Mouse (Mus musculus) limb, embryonic 12.5 days (tissue): ENCODE results near the gene 0610037L13Rik. TPM values are rescaled to one million over a fixed set of nuclear protein-coding genes. Genes with fewer than 3 reads are reported as not detected.
A peak's percentile ranks its signal among the peaks of the same experiment; 100 is the strongest.

Experiments used
- ATAC-seq: fragments of 200-750 bp; cut with Nextera tagmentation; 2 replicates; pipeline ENCODE4 v1.8.0; 2017; ENCODE audit warnings: low read depth, moderate TSS enrichment; ENCODE audit not compliant: insufficient number of reproducible peaks, insufficient read depth, low FRiP score, low TSS enrichment
- H3K27ac ChIP-seq: fragments of 300-500 bp; sonication (generic); 2 replicates; pipeline ENCODE4 v1.5.1; 2016; ENCODE audit warnings: mild to moderate bottlenecking, moderate library complexity
- H3K27me3 ChIP-seq: fragments of 300-500 bp; sonication (generic); 2 replicates; pipeline ENCODE4 v1.6.1; 2016; ENCODE audit warnings: mild to moderate bottlenecking, moderate library complexity
- H3K36me3 ChIP-seq: fragments of 300-500 bp; sonication (generic); 2 replicates; pipeline ENCODE4 v1.6.1; 2016; ENCODE audit warnings: mild to moderate bottlenecking, moderate library complexity
- H3K4me1 ChIP-seq: fragments of 300-500 bp; sonication (generic); replicated peaks from 2 replicates; pipeline ENCODE4 v1.6.1; 2016
- H3K4me2 ChIP-seq: fragments of 300-500 bp; sonication (generic); 2 replicates; pipeline ENCODE4 v1.6.1; 2016; ENCODE audit warnings: mild to moderate bottlenecking, moderate library complexity
- H3K4me3 ChIP-seq: fragments of 300-500 bp; sonication (generic); replicated peaks from 2 replicates; pipeline ENCODE4 v1.5.1; 2016; ENCODE audit warnings: mild to moderate bottlenecking
- H3K9ac ChIP-seq: fragments of 300-500 bp; sonication (generic); replicated peaks from 2 replicates; pipeline ENCODE4 v1.6.1; 2016; ENCODE audit warnings: mild to moderate bottlenecking, moderate library complexity
- H3K9me3 ChIP-seq: fragments of 300-500 bp; sonication (generic); 2 replicates; pipeline ENCODE4 v1.6.1; 2016; ENCODE audit warnings: mild to moderate bottlenecking, moderate library complexity
- WGBS: fragments of 180-500 bp; shearing (Covaris S2); methylation state at CpG from one replicate; pipeline ENCODE4 v1.1.7; 2016; 5-methylcytosine and 5-hydroxymethylcytosine counted together
- polyA plus RNA-seq: library from polyadenylated mRNA; unstranded; fragments of >200 nt; fragmentation: Nextera tagmentation; extraction: Ambion mirVana; gene quantifications from 2 replicates; pipeline ENCODE4 v1.2.1, GENCODE M21; 2016

0610037L13Rik gene
- polyA plus RNA-seq, 1 experiment from 2014 or later = 125 TPM

DNA sequence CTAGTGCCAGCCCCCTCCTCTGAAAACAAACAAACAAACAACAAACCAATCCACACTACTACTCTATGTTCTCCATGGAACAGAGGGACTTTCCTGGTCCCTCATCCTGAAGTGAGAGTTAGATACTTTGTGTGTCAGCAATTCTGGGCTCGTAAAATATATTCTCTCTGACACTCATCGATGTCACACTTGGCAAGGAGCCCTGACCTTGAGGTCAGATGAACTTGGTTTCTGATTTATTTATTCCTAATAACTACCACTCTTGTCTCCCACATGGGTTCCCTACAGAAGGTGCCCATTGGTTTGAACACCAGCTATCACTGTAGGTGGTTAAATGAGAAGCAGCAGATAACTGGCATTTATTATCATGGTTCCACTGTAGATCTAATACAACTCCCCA is 30.7 kb downstream of the 0610037L13Rik start:
- Histone ChIP-seq H3K4me1 (peaks cover 12% of the 10 kb centered on the region), H3K9me3 (no peaks in the 10 kb centered on the region), H3K4me3 (no peak overlapping the region), H3K27me3 (no peaks in the 10 kb centered on the region), H3K27ac (no peak overlapping the region), H3K36me3 (no peaks in the 10 kb centered on the region), H3K9ac (no peak overlapping the region), H3K4me2 (no peak overlapping the region)
- WGBS = 94% methylated on average over 2 of the region's 2 CpGs
- ATAC-seq = no peak

DNA sequence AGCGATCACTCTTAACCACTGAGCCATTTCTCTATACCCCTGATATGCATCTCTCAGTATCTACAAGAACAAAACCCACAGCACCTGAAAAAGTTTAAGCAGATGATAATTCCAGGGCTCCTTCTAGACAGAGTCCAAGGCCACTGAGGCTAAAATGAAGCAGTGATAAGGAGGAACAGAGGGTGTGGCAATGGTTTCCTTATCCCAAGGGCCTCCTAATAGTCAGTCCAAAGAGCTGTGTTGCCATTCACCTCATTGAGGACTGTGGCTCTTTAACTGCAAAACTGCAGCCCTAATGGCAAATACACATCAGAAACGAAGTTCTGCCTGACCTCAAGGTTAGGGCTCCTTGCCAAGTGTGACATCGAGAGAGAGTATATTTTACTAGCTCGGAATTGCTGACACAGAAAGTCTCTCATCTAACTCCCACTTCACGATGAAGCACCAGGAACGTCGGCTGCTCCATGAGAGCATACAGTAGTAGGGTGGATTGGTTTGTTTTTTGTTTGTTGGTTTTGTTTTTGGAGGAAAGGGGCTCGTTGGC is 31.6 kb downstream of the 0610037L13Rik start:
- no peak overlapping the region for H3K4me2 ChIP-seq
- no peaks in the 10 kb centered on the region for H3K9me3 ChIP-seq
- WGBS = 87% methylated on average over 8 of the region's 8 CpGs
- H3K27me3 ChIP-seq = no peaks in the 10 kb centered on the region
- no peak overlapping the region for H3K4me3 ChIP-seq
- H3K4me1 ChIP-seq = peaks cover 12% of the 10 kb centered on the region
- ATAC-seq = no peak
- no peak overlapping the region for H3K27ac ChIP-seq
- no peaks in the 10 kb centered on the region for H3K36me3 ChIP-seq
- H3K9ac ChIP-seq = no peak overlapping the region

DNA sequence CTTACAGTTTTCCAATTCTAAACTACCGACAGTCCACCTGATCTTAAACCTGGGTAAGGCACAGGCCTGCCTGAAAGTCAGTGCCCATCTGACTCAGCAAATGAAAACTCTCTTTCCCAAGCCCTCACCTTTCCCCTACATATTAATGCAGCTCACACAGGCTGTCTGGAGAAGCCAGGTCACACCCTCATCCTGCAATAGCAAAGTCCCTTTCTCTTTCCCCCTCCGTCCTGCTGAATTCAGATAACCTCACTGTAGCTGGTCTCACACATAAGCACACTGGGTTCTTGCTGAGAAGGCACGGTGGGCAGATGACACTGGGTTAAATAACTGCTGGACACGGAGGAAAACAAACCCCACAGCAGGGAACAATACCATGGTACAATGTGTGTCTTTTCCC is 32.3 kb downstream of the 0610037L13Rik start:
- H3K4me1 ChIP-seq = peaks cover 12% of the 10 kb centered on the region
- no peaks in the 10 kb centered on the region for H3K27me3 ChIP-seq
- H3K4me2 ChIP-seq = peak overlapping the region; percentile 79
- no peak for ATAC-seq
- no peak overlapping the region for H3K27ac ChIP-seq
- H3K36me3 ChIP-seq = no peaks in the 10 kb centered on the region
- no peaks in the 10 kb centered on the region for H3K9me3 ChIP-seq
- H3K9ac ChIP-seq = no peak overlapping the region
- H3K4me3 ChIP-seq = no peak overlapping the region
- WGBS = 72% methylated on average over 4 of the region's 4 CpGs

DNA sequence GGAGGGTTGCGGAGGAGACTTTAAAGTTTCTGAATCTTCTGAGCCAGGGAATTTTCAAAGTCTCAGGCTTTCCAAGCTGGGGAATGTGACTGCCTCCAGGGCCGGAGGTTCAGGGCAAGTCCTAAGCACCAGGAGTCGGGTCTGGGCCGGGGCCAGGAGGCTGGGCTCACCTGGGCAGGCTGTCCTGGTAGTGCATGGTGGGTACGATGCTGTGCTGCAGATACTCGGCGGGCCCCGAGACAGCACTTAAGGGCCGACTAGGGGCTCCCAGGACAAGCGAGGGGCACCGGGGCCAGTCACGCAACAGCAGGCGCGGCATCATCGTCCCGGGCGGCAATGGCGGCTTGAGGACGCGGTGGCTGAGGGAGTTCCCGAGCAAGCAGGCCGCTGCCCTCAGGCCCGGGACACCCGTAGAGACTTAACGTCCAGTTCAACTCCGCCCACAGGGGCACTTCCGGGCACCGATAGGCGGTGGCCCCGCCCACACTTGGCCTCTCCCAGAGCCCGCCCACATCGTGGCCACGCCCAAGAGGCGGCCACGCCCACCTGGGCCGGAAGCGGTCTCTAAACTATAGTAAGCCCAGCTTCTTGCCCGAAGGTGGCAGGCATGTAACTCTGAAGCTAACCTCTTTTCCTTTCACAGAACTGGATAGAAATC is 33.7 kb downstream of the 0610037L13Rik start, which contains the start of gene Cpt2:
Gene Cpt2 (minus strand): TSS at position 466 of the 658 bp plus-strand sequence.
- peak within 1 kb of the TSS; percentile 79 for H3K4me2 ChIP-seq
- WGBS = 2% methylated on average over 38 of the region's 38 CpGs
- ATAC-seq = peak; percentile 92

DNA sequence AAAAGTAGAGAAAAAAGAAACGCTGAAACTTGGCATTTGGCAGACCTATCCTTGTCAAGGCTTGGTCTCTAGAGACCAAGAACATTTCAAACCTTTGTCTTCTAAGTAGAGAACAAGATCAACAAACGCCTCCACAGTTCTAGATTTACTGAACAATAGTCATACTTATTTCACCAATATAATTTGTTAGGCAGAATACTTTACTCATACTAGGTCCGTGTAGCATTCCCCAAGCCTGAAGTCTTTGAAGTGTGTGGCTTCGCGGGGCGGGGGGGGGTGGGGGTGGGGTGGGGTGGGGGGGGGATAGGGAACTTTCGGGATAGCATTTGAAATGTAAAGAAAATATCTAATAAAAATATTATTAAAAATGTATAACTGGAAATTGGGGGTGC is 34.2 kb downstream of the 0610037L13Rik start:
- Histone ChIP-seq H3K9me3 (no peaks in the 10 kb centered on the region), H3K9ac (peak overlapping the region; percentile 83), H3K4me3 (peak overlapping the region; percentile 74), H3K4me1 (peaks cover 12% of the 10 kb centered on the region), H3K4me2 (peak overlapping the region; percentile 79), H3K36me3 (no peaks in the 10 kb centered on the region), H3K27ac (peak overlapping the region; percentile 80; the same call in 1 of the 2 replicates), H3K27me3 (no peaks in the 10 kb centered on the region)
- 51% methylated on average over 7 of the region's 7 CpGs for WGBS
- peak; percentile 49; the same call in 1 of the 2 replicates for ATAC-seq

More for the DNA sequence above, 33.7 kb downstream of the 0610037L13Rik start, which contains the start of gene Cpt2:
- Histone ChIP-seq H3K9me3 (no peaks in the 10 kb centered on the region), H3K4me3 (peak within 1 kb of the TSS; percentile 74), H3K4me1 (peaks cover 12% of the 10 kb centered on the region), H3K9ac (peak within 1 kb of the TSS; percentile 83), H3K27me3 (no peaks in the 10 kb centered on the region), H3K27ac (peak within 1 kb of the TSS; percentile 80), H3K36me3 (no peaks in the 10 kb centered on the region)

DNA sequence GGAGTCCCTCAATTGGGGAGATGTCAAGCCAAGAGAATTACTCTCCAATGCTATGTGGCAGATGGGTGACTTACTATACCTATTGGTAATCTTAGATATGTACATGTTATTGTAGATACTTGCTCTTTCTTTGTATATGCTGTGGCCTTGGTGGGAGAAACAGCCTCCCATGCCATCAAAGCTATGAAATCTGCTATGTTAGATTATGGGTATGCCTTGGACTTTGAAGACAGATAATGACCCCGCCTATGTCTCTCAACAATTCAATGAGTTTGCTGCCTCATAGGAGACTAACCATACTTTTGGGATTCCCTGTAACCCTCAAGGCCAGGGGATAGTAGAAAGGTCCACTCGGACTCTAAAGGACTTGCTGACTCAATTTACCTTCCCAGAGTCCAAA is 38.7 kb downstream of the 0610037L13Rik start:
- Histone ChIP-seq H3K4me1 (no peaks in the 10 kb centered on the region), H3K27me3 (no peaks in the 10 kb centered on the region), H3K27ac (no peak overlapping the region), H3K4me2 (no peak overlapping the region), H3K9ac (no peak overlapping the region), H3K9me3 (no peaks in the 10 kb centered on the region), H3K36me3 (no peaks in the 10 kb centered on the region), H3K4me3 (no peak overlapping the region)
- WGBS = 76% methylated on average over 2 of the region's 2 CpGs
- no peak for ATAC-seq

DNA sequence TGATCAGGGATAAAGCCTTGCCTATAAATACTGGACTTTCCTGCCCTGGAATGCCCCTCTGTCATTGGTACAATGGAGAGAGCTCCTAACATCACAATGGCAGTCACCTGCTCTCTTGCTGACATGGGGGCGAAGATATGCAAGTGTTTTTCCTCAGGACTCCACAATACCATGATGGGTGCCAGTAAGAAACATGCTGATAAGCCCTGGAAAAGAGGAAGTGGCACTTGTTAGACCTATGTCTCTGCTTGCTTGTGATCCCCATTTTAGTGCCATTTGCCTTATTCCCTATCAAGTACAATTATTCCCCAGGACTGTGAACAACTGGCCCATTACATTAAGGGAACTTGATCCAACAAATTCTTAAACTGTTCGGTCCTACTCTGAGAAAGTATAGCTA is 39.1 kb downstream of the 0610037L13Rik start:
- Histone ChIP-seq H3K9ac (no peak overlapping the region), H3K27ac (no peak overlapping the region), H3K4me2 (no peak overlapping the region), H3K36me3 (no peaks in the 10 kb centered on the region), H3K27me3 (no peaks in the 10 kb centered on the region), H3K4me3 (no peak overlapping the region), H3K4me1 (no peaks in the 10 kb centered on the region), H3K9me3 (no peaks in the 10 kb centered on the region)
- 78% methylated on average over 2 of the region's 2 CpGs for WGBS
- no peak for ATAC-seq

DNA sequence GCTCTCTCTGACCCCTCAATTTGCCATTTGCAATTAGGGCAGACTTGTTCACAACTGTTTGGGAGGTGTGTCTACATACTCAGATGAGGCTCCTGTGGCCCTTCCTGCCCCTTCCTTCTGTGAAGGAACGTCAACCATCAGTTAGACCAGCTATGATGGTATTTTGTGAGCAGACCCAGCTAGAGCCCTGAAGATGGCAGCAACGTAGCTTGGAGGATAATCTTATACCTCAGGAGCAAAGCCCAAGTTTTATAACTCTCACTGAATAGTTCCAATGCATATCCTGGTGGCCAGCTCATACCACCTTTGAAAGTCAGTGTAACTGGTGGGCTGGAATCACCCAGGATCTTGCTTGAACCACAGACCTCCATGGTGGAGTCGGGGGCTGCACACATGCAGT is 41.8 kb downstream of the 0610037L13Rik start:
- H3K4me3 ChIP-seq = no peak overlapping the region
- no peaks in the 10 kb centered on the region for H3K4me1 ChIP-seq
- no peak overlapping the region for H3K4me2 ChIP-seq
- no peaks in the 10 kb centered on the region for H3K27me3 ChIP-seq
- 83% methylated on average over 3 of the region's 3 CpGs for WGBS
- H3K27ac ChIP-seq = no peak overlapping the region
- H3K36me3 ChIP-seq = no peaks in the 10 kb centered on the region
- no peak for ATAC-seq
- H3K9ac ChIP-seq = no peak overlapping the region
- H3K9me3 ChIP-seq = no peaks in the 10 kb centered on the region

DNA sequence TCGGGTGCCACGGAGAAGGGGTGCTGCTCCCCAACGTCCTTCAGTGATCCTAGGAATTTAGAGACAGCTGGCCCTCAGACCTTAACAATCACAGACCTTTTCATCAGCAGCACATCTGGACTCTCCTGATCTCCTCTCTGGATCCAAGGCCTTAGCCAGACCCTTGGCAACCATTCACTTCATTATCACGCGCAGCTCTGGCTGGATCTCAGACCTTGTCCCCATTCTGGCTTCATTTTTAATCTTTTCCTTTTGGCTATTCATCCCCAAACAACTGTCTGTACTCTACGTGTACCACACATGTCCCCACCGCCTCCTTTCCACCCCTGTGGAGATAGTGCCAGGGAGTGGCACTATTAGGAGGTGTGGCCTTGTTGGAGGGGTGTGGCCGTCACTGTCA is 43.6 kb downstream of the 0610037L13Rik start:
- no peaks in the 10 kb centered on the region for H3K36me3 ChIP-seq
- no peak overlapping the region for H3K4me3 ChIP-seq
- no peaks in the 10 kb centered on the region for H3K4me1 ChIP-seq
- no peak overlapping the region for H3K4me2 ChIP-seq
- no peak overlapping the region for H3K9ac ChIP-seq
- no peak overlapping the region for H3K27ac ChIP-seq
- no peak for ATAC-seq
- no peaks in the 10 kb centered on the region for H3K9me3 ChIP-seq
- 80% methylated on average over 8 of the region's 8 CpGs for WGBS
- no peaks in the 10 kb centered on the region for H3K27me3 ChIP-seq

DNA sequence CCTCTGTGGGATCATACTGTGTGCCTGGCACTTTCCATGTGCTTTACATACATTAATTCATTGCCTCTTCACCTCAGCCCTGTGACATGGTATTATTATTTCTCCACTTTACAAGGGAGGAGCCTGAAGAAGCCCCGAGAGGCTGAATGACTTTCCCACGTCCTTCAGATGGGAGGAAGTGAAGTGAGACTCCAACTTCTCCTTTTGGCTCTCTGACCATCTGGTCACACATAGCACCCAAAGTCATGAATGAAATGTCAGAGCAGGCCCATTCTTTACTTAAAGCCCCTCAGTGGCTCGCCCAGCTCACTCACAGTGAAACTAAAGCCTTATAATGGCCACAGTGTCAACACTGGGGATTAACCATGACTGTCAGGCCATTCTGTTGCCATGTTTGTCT is 45.6 kb downstream of the 0610037L13Rik start:
- H3K4me2 ChIP-seq = no peak overlapping the region
- no peak for ATAC-seq
- H3K9ac ChIP-seq = no peak overlapping the region
- H3K9me3 ChIP-seq = no peaks in the 10 kb centered on the region
- H3K27me3 ChIP-seq = no peaks in the 10 kb centered on the region
- no peaks in the 10 kb centered on the region for H3K36me3 ChIP-seq
- no peaks in the 10 kb centered on the region; the same call in 1 of the 2 replicates for H3K4me1 ChIP-seq
- no peak overlapping the region for H3K4me3 ChIP-seq
- no peak overlapping the region for H3K27ac ChIP-seq
- 60% methylated on average over 3 of the region's 3 CpGs for WGBS

DNA sequence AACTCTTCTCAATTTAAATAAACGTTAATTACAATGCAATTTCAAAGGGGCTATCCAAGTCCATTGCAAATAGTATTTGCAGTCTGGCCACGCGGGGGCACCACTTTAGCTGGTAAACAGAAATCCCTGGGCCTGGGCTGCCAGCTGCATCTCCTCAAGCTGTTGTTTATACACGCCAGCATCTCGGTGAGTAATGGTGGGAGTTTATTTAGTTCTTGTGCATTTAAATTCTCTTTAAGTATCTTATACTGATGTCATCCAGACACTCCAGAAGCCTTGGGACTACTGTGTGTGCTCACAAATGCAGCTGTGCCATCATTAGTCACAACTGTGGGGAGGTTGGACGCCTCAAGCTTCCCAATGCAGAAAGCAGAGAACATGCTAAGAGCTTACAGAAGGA is 47.7 kb downstream of the 0610037L13Rik start:
- H3K27ac ChIP-seq = no peak overlapping the region
- no peak overlapping the region for H3K4me2 ChIP-seq
- H3K9me3 ChIP-seq = no peaks in the 10 kb centered on the region
- no peak for ATAC-seq
- 28% methylated on average over 6 of the region's 6 CpGs for WGBS
- no peaks in the 10 kb centered on the region for H3K36me3 ChIP-seq
- no peak overlapping the region for H3K4me3 ChIP-seq
- H3K4me1 ChIP-seq = no peaks in the 10 kb centered on the region; the same call in 1 of the 2 replicates
- H3K9ac ChIP-seq = no peak overlapping the region
- H3K27me3 ChIP-seq = no peaks in the 10 kb centered on the region

DNA sequence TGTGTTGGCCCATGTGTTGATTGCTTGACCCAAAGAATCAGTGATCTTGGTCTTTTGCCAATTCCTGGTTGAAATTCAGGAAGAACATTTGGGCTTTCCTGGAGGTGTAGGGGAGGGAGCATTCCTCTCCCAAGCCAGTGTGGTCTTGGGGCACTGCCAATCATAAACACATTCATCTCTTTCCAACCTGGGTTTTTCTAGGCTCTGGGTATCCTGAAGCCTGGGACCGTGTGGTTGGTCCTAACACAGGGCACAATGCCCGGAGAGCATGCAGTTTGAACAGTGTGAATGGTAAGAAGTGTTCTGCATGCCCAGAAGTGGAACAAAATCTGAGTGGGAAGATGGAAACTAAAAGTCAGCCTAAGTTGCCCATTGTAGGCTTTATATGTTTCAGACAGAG is 48.5 kb downstream of the 0610037L13Rik start:
- no peaks in the 10 kb centered on the region; the same call in 1 of the 2 replicates for H3K4me1 ChIP-seq
- H3K9ac ChIP-seq = no peak overlapping the region
- no peak overlapping the region for H3K4me2 ChIP-seq
- no peak overlapping the region for H3K4me3 ChIP-seq
- H3K27me3 ChIP-seq = no peaks in the 10 kb centered on the region
- WGBS = 91% methylated on average over 2 of the region's 2 CpGs
- H3K27ac ChIP-seq = no peak overlapping the region
- no peaks in the 10 kb centered on the region for H3K9me3 ChIP-seq
- H3K36me3 ChIP-seq = no peaks in the 10 kb centered on the region
- no peak for ATAC-seq
